Mouse (Mus musculus) spleen, postnatal 4 days (tissue): ENCODE measurements around the gene Phactr1.

ENCODE experiments used
- DNase-seq, 2 experiments: peaks; one replicate each; pipeline ENCODE4 v3.0.0; 2022; ENCODE audit warnings: low spot score in 2 of 2

Phactr1 gene

GRCm38 (mm10) chr13:42680391-42680994, at the start of gene Phactr1:
Phactr1 (plus strand) TSS chr13:42680623.
- no peak for DNase-seq

DNA sequence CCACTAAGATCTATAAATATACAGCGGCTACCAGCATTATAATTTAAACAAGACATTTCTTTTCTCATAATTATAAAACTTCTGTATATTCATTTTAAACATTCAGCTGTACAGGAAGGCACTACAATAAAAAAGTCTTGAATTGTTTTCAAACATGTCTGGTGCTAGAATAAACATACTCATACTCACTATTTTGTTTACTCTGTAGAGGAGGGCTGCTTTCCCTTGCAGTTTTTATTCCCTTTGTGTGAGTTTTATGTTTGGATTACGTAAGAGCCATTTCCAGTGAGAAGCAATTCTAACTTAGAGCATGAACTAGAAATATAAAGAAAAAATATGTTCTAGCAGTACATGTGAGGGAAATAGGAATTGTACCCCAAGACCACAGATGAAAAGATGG, 45.5 kb upstream of the Phactr1 start:
- DNase-seq = no peak

- DNase-seq = no peak
Observed at GRCm38 (mm10) chr13:42650228-42650627, 30.2 kb upstream of the Phactr1 start.

DNA sequence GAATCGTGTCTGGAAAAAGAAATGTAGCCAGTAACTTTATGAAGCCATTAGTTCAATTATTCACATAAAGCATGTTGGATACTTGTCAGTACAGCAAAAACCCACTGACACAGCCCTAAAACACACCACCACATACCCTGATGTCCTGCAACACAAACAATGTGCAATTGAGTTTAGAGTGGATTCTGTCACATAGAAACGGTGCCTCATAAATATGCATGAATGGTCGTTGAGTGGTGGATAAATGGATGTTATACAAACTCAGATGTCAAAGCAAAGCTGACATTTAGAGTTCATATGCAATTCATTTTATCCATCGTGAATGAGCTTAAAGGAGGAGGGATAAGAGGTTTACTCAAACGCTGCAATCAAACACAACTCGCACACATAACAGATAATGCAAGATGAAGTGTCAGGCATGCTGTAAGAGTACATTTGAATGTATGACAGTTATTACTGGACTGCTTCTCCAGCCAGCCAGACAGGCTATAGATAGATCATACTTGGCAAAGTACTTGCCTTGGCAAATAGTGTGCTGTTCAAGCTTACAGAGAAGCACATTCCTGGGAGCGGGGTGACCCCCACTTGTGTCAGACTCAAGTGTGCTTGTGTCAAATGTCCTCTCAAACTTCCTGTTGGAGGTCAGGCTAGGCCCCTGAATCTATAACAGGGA, 23.6 kb upstream of the Phactr1 start:
- no peak for DNase-seq

GRCm38 (mm10) chr13:42671651-42672290, 8.7 kb upstream of the Phactr1 start:
- DNase-seq = no peak

- DNase-seq = no peak
Observed at GRCm38 (mm10) chr13:42681299-42681698, 876 bp downstream of the Phactr1 start.

- no peak for DNase-seq
Observed at GRCm38 (mm10) chr13:42684181-42684580, 3.8 kb downstream of the Phactr1 start.

- no peak for DNase-seq
Observed at GRCm38 (mm10) chr13:42692233-42692632, 11.8 kb downstream of the Phactr1 start.

DNA sequence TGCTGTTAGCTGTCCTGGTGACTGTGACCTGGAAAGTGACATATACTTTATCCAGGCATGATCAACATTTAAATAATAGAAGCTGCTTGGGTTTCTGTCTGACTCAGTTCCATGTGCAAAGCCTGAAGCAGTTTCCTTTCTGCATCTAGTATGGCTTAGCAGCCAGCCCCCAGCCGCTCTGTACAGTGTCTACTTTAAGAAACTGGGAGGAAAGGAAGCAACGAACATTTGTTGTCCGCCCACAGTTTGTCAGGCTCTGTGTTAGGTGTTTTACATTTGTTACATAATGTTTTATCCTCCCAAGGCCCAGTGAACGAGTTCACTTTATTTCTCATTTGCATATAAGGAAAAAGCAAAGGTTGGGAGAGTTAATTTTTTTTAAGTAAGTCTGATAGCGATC, 16.2 kb downstream of the Phactr1 start:
- no peak for DNase-seq

DNA sequence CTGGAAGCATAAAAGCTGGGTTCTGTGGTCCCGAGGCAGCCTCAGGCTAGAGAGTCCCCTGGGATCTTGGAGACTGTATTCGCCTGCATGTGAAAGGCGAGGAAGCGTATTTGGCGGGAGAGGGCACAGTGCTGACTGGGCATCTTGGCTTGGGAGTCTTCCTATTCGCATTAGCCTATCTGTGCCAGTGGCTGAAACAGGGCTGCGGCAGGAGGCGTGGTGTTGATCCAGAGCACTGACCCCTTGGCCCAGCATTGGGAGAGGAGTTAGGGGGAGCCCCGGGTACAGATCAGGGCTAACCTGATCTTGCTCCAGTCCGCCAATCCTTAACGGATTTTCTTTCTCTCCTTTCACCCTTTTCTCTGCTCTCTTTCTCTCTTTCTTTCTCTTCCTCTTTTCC, 28.7 kb downstream of the Phactr1 start:
- no peak for DNase-seq

- no peak for DNase-seq
Observed at GRCm38 (mm10) chr13:42709611-42710331, 29.3 kb downstream of the Phactr1 start.

GRCm38 (mm10) chr13:42711510-42711909, 31.1 kb downstream of the Phactr1 start:
- DNase-seq = no peak

GRCm38 (mm10) chr13:42719401-42719800, 39.0 kb downstream of the Phactr1 start:
- no peak for DNase-seq

DNA sequence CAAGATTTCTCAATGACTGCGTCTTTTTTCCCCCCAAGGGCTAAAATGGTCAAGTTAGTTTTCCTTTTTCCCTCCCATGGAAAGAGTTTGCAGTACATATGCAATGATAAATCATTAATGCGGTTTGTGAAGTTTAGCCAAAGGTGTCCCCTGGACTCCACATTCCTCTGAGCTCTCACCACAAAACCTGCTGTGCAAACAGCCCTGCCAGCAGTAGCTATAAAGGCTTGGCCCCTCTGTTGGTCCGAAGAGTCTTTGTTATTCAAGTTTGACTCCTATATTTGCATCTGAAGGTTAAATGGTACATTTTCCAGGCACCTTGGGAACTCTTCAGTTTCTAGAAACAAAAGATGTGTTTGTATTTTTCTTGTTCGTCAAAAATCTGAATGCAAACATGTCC, 39.7 kb downstream of the Phactr1 start:
- no peak for DNase-seq

GRCm38 (mm10) chr13:42720648-42721047, 40.2 kb downstream of the Phactr1 start:
- no peak for DNase-seq

DNA sequence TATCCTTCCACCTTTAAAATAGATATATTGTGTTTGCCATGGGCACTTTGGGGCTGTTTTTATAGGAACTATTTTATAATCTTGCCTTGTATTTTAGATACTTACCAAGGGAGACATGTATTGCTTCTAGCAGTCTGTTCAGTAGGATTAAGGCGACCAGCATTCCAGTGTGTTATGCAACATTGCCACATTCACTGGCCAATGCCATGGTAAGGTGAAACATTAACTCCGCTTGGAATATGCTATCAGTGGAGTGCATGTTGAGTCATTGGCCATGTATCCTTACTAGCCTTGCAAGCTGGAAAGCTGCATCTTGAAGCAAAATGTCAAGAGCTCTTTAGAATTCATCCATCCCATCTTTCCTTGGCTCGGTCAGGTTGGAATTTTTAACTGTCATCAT, 43.6 kb downstream of the Phactr1 start:
- no peak for DNase-seq

DNA sequence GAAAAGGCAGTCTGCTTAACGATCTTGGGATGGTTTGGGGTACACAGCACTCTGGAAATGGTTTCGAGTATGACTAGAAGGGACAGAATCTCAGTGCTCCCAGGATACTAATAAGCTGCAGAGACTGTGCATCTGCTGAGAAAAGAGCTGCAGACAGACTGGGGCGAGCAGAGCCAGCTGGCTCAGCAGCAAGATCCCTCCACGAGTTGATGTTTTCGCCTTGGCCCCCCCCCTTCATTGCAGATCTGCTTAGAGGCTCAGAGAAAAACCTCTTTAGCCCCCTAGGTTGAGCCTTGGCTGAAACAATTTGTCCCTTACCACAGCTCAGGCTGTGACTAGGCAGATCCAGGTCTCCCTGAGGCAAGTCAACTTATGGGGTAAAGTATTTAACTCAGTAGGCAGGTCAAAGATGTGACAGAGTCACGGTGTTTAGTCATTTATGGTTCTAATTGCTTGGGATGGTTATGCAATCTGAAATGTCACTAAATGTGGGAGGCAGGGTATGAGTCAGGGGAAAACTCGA, 45.3 kb downstream of the Phactr1 start:
- no peak for DNase-seq

DNA sequence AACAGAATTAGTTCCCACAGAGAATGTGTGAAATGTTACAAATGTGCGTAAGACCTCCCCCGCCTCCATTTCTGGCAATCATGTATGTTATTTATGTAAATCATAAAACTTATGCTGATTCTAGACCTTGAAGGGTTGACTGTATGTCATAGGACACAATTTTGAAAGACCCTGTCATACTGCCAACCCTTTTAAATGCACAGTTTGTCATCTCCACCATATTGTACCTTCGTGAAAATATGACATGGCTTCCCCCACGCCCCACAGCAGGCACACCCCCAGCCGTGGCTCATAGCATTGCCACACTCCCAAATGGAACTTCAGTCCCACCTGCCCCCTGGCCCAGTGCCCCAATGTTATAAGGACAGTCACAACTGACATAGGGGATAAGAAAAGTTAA, 57.1 kb downstream of the Phactr1 start:
- DNase-seq = no peak

DNA sequence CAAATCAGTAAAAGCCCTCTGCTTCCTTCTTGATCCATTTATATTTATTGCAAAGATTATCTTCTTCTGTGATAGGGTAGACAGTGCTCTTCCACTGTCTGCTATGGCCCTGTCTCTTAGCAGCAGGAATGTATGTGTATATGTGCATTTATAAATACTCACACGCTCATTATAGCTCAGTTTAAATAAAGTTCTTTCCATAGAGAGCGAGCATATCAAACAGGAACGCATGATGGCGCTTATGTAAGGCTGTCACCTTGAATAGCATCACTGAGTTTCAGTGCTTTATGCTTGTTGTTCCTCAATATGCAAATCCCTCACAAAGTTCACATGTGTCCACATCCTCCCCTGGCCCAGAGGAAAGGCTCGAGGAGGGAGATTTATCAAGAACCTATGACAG, 57.7 kb downstream of the Phactr1 start:
- DNase-seq = no peak

GRCm38 (mm10) chr13:42742226-42742625, 61.8 kb downstream of the Phactr1 start:
- DNase-seq = no peak

DNA sequence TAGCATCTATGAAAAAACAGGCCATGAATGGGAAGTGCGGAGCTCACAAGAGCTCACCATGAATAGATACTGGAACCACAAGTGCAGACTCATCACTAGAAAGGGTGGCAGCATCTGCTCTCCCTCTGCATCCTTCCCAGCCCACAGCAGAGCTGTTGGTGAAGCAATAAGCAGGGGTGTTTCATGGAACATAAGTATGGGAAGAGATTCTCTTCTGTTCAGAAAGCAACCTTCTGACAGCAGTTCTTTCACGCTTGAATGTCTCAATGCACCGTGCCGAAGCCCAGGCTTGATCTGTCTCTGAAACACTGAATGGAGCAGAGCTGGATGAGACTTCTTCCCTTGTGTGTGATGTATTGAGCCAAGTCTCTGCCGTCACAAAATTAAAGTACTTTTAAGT, 64.0 kb downstream of the Phactr1 start:
- DNase-seq = no peak

GRCm38 (mm10) chr13:42757654-42758400, 77.4 kb downstream of the Phactr1 start:
- no peak for DNase-seq
